32 mouse cellular contexts compared by ENCODE assay signal in genomic region chr3:133167550-133167949, GRCm38 (mm10).
"Had no signal": no experiment of that assay in that cellular context is flagged by ENCODE, and none has a peak within 500 bp of the region (broad histone marks: within the 10 kb centered on the region; RNA-seq: fewer than 3 reads in every experiment).

No protein-coding gene starts in this region.

- DNase-seq: heart, postnatal 10 days; heart, postnatal 14 days; heart, postnatal 36 days; heart, postnatal 4 days; kidney, adult 11 months; kidney, adult 18-20 months; kidney, adult 2 months; kidney, adult 8-10 months; kidney, adult 9 months; kidney, postnatal 10 days; kidney, postnatal 14 days; kidney, postnatal 25 days; kidney, postnatal 36 days; kidney, postnatal 4 days; layer of hippocampus, adult 9-11 months; layer of hippocampus, postnatal 36 days had no signal

- H3K9ac ChIP-seq: heart, embryonic 12.5 days; heart, embryonic 13.5 days; heart, embryonic 15.5 days; hindbrain, embryonic 12.5 days; hindbrain, embryonic 13.5 days; hindbrain, embryonic 14.5 days; hindbrain, embryonic 15.5 days; intestine, embryonic 15.5 days; kidney, embryonic 15.5 days had no signal

- H3K9me3 ChIP-seq: heart, embryonic 10.5 days; heart, embryonic 12.5 days; heart, embryonic 13.5 days; heart, embryonic 15.5 days; hindbrain, embryonic 10.5 days; hindbrain, embryonic 12.5 days; hindbrain, embryonic 13.5 days; hindbrain, embryonic 15.5 days; intestine, embryonic 15.5 days; kidney, embryonic 15.5 days had no signal

- H3K36me3 ChIP-seq: heart, embryonic 10.5 days; heart, embryonic 12.5 days; heart, embryonic 13.5 days; heart, embryonic 15.5 days; hindbrain, embryonic 10.5 days; hindbrain, embryonic 12.5 days; hindbrain, embryonic 13.5 days; hindbrain, embryonic 15.5 days; intestine, embryonic 15.5 days; kidney, embryonic 15.5 days had no signal

- H3K4me1 ChIP-seq: heart, embryonic 10.5 days; heart, embryonic 12.5 days; heart, embryonic 13.5 days; heart, embryonic 15.5 days; hindbrain, embryonic 10.5 days; hindbrain, embryonic 12.5 days; intestine, embryonic 15.5 days; kidney, embryonic 15.5 days had no signal

- H3K4me3 ChIP-seq: heart, embryonic 10.5 days; heart, embryonic 12.5 days; heart, embryonic 13.5 days; heart, embryonic 15.5 days; hindbrain, embryonic 10.5 days; hindbrain, embryonic 12.5 days; hindbrain, embryonic 13.5 days; hindbrain, embryonic 15.5 days; intestine, embryonic 15.5 days; kidney, embryonic 15.5 days; layer of hippocampus, adult 2 months; left cerebral cortex, adult 2 months had no signal

- H3K27me3 ChIP-seq: heart, embryonic 12.5 days; heart, embryonic 13.5 days; heart, embryonic 15.5 days; hindbrain, embryonic 12.5 days; hindbrain, embryonic 13.5 days; hindbrain, embryonic 15.5 days; intestine, embryonic 15.5 days; kidney, embryonic 15.5 days had no signal

- H3K4me2 ChIP-seq: heart, embryonic 11.5 days; heart, embryonic 12.5 days; heart, embryonic 13.5 days; heart, embryonic 15.5 days; hindbrain, embryonic 12.5 days; hindbrain, embryonic 13.5 days; hindbrain, embryonic 14.5 days; hindbrain, embryonic 15.5 days; intestine, embryonic 15.5 days; kidney, embryonic 15.5 days had no signal

- H3K27ac ChIP-seq: heart, embryonic 10.5 days; heart, embryonic 13.5 days; heart, embryonic 15.5 days; hindbrain, embryonic 10.5 days; hindbrain, embryonic 12.5 days; hindbrain, embryonic 13.5 days; hindbrain, embryonic 14.5 days; hindbrain, embryonic 15.5 days; hindbrain, postnatal 0 days; intestine, embryonic 15.5 days; kidney, embryonic 15.5 days; kidney, postnatal 0 days; layer of hippocampus, adult 2 months; left cerebral cortex, adult 2 months had no signal
